Comparison of ENCODE assay signal across 15 mouse cellular contexts in genomic region chr12:118415956-118416355, GRCm38 (mm10).
"Had no signal": no experiment of that assay in that cellular context is flagged by ENCODE, and none has a peak within 500 bp of the region (broad histone marks: within the 10 kb centered on the region; RNA-seq: fewer than 3 reads in every experiment).

No protein-coding gene starts in this region.

- H3K4me2 ChIP-seq: neural tube, embryonic 12.5 days; neural tube, embryonic 13.5 days; neural tube, embryonic 15.5 days; stomach, embryonic 15.5 days had no signal

- H3K4me1 ChIP-seq: neural tube, embryonic 12.5 days; neural tube, embryonic 13.5 days; neural tube, embryonic 15.5 days; stomach, embryonic 15.5 days had no signal

- H3K36me3 ChIP-seq: neural tube, embryonic 12.5 days; neural tube, embryonic 13.5 days; neural tube, embryonic 15.5 days; stomach, embryonic 15.5 days had no signal

- H3K4me3 ChIP-seq: neural tube, embryonic 12.5 days; neural tube, embryonic 13.5 days; neural tube, embryonic 15.5 days; stomach, embryonic 15.5 days had no signal

- H3K27ac ChIP-seq: neural tube, embryonic 12.5 days; neural tube, embryonic 13.5 days; neural tube, embryonic 15.5 days; stomach, embryonic 15.5 days; stomach, postnatal 0 days had no signal

- H3K9me3 ChIP-seq: neural tube, embryonic 12.5 days; neural tube, embryonic 13.5 days; neural tube, embryonic 15.5 days; stomach, embryonic 15.5 days had no signal

- H3K27me3 ChIP-seq: neural tube, embryonic 12.5 days; neural tube, embryonic 13.5 days; neural tube, embryonic 15.5 days; stomach, embryonic 15.5 days had no signal

- H3K9ac ChIP-seq: neural tube, embryonic 12.5 days; neural tube, embryonic 13.5 days; neural tube, embryonic 15.5 days; stomach, embryonic 15.5 days had no signal

- DNase-seq: retina, postnatal 1 day; right cerebral cortex, postnatal 14 days; right cerebral cortex, postnatal 4 days; spleen, adult 18-20 months; thymus, adult 18-20 months; thymus, adult 2 months; thymus, postnatal 14 days; thymus, postnatal 25 days; thymus, postnatal 36 days; thymus, postnatal 4 days had no signal
